Mouse (Mus musculus): ENCODE results near the gene Gm17660. TPM values are rescaled to one million over a fixed set of nuclear protein-coding genes. Genes with fewer than 3 reads are reported as not detected.
A peak's percentile ranks its signal among the peaks of the same experiment; 100 is the strongest.

Gene Gm17660
- polyA plus RNA-seq, 1 experiment from 2014 or later = not detected

- Histone ChIP-seq H3K9ac (ENCODE audit: low read depth, low read length) (peak overlapping the region; percentile 42), H3K9me3 (replicated peaks; ENCODE audit: low read length) (no peaks in the 10 kb centered on the region), H3K4me2 (ENCODE audit: low read length) (peak overlapping the region; percentile 49), H3K27me3 (ENCODE audit: insufficient read depth, low read length) (no peaks in the 10 kb centered on the region), H3K4me3 (replicated peaks; ENCODE audit: low read depth, low read length) (peak overlapping the region; percentile 23), H3K36me3 (ENCODE audit: insufficient read depth, low read length) (no peaks in the 10 kb centered on the region), H3K27ac (peak overlapping the region; percentile 76), H3K4me1 (replicated peaks; ENCODE audit: insufficient read depth, low read length) (peaks cover 24% of the 10 kb centered on the region)
- no peak for TF ChIP-seq CTCF (IDR thresholded peaks at IDR 0.05; ENCODE audit: low read depth)
- ATAC-seq (replicated peaks; ENCODE audit: low FRiP score, low read depth) (no peak), DNase-seq (ENCODE audit: low spot score) (no peak)
- 15% methylated on average over 5 of the region's 5 CpGs for WGBS
These were observed 35.1 kb upstream of the Gm17660 start for GRCm38 (mm10) chr5:104112511-104112910.

GRCm38 (mm10) chr5:104112016-104112415 is 34.6 kb upstream of the Gm17660 start:
- peaks cover 24% of the 10 kb centered on the region for H3K4me1 ChIP-seq (replicated peaks; ENCODE audit: insufficient read depth, low read length)
- peak overlapping the region; percentile 42 for H3K9ac ChIP-seq (ENCODE audit: low read depth, low read length)
- peak overlapping the region; percentile 76 for H3K27ac ChIP-seq
- peak overlapping the region; percentile 23 for H3K4me3 ChIP-seq (replicated peaks; ENCODE audit: low read depth, low read length)
- no peak for TF ChIP-seq CTCF (IDR thresholded peaks at IDR 0.05; ENCODE audit: low read depth)
- ATAC-seq (replicated peaks; ENCODE audit: low FRiP score, low read depth) (no peak), DNase-seq (ENCODE audit: low spot score) (peak; percentile 56)
- no peaks in the 10 kb centered on the region for H3K27me3 ChIP-seq (ENCODE audit: insufficient read depth, low read length)
- WGBS = 8% methylated on average over 9 of the region's 9 CpGs
- peak overlapping the region; percentile 49 for H3K4me2 ChIP-seq (ENCODE audit: low read length)
- no peaks in the 10 kb centered on the region for H3K36me3 ChIP-seq (ENCODE audit: insufficient read depth, low read length)
- no peaks in the 10 kb centered on the region for H3K9me3 ChIP-seq (replicated peaks; ENCODE audit: low read length)

GRCm38 (mm10) chr5:104110171-104110920 is 32.9 kb upstream of the Gm17660 start:
- Histone ChIP-seq H3K4me2 (ENCODE audit: low read length) (peak overlapping the region; percentile 25; the same call in 1 of the 2 replicates), H3K4me3 (replicated peaks; ENCODE audit: low read depth, low read length) (no peak overlapping the region), H3K36me3 (ENCODE audit: insufficient read depth, low read length) (no peaks in the 10 kb centered on the region), H3K27ac (peak overlapping the region; percentile 58), H3K9me3 (replicated peaks; ENCODE audit: low read length) (no peaks in the 10 kb centered on the region), H3K9ac (ENCODE audit: low read depth, low read length) (no peak overlapping the region), H3K4me1 (replicated peaks; ENCODE audit: insufficient read depth, low read length) (peaks cover 24% of the 10 kb centered on the region), H3K27me3 (ENCODE audit: insufficient read depth, low read length) (no peaks in the 10 kb centered on the region)
- 32% methylated on average over 9 of the region's 9 CpGs for WGBS
- TF ChIP-seq CTCF (IDR thresholded peaks at IDR 0.05; ENCODE audit: low read depth) = no peak
- ATAC-seq (replicated peaks; ENCODE audit: low FRiP score, low read depth) (no peak), DNase-seq (ENCODE audit: low spot score) (no peak)

GRCm38 (mm10) chr5:104109516-104109915 is 32.1 kb upstream of the Gm17660 start:
- Histone ChIP-seq H3K27ac (peak overlapping the region; percentile 58), H3K9ac (ENCODE audit: low read depth, low read length) (no peak overlapping the region), H3K4me1 (replicated peaks; ENCODE audit: insufficient read depth, low read length) (peaks cover 24% of the 10 kb centered on the region), H3K36me3 (ENCODE audit: insufficient read depth, low read length) (no peaks in the 10 kb centered on the region), H3K27me3 (ENCODE audit: insufficient read depth, low read length) (no peaks in the 10 kb centered on the region), H3K4me2 (ENCODE audit: low read length) (peak overlapping the region; percentile 17; the same call in 1 of the 2 replicates), H3K4me3 (replicated peaks; ENCODE audit: low read depth, low read length) (no peak overlapping the region), H3K9me3 (replicated peaks; ENCODE audit: low read length) (no peaks in the 10 kb centered on the region)
- peak; percentile 57 for ATAC-seq (replicated peaks; ENCODE audit: low FRiP score, low read depth)
- peak; percentile 80 for DNase-seq (ENCODE audit: low spot score)
- no peak for TF ChIP-seq CTCF (IDR thresholded peaks at IDR 0.05; ENCODE audit: low read depth)
- 19% methylated on average over 3 of the region's 3 CpGs for WGBS

GRCm38 (mm10) chr5:104108879-104109369 is 31.5 kb upstream of the Gm17660 start:
- ATAC-seq (replicated peaks; ENCODE audit: low FRiP score, low read depth) (peak; percentile 58), DNase-seq (ENCODE audit: low spot score) (peak; percentile 57)
- H3K27me3 ChIP-seq (ENCODE audit: insufficient read depth, low read length) = no peaks in the 10 kb centered on the region
- H3K4me2 ChIP-seq (ENCODE audit: low read length) = peak overlapping the region; percentile 17
- no peak for TF ChIP-seq CTCF (IDR thresholded peaks at IDR 0.05; ENCODE audit: low read depth)
- H3K9me3 ChIP-seq (replicated peaks; ENCODE audit: low read length) = no peaks in the 10 kb centered on the region
- 22% methylated on average over 18 of the region's 18 CpGs for WGBS
- no peaks in the 10 kb centered on the region for H3K36me3 ChIP-seq (ENCODE audit: insufficient read depth, low read length)
- peaks cover 24% of the 10 kb centered on the region for H3K4me1 ChIP-seq (replicated peaks; ENCODE audit: insufficient read depth, low read length)
- no peak overlapping the region for H3K9ac ChIP-seq (ENCODE audit: low read depth, low read length)
- H3K27ac ChIP-seq = peak overlapping the region; percentile 58
- no peak overlapping the region for H3K4me3 ChIP-seq (replicated peaks; ENCODE audit: low read depth, low read length)

- no peak for TF ChIP-seq CTCF (IDR thresholded peaks at IDR 0.05; ENCODE audit: low read depth)
- 53% methylated on average over 11 of the region's 11 CpGs for WGBS
- DNase-seq (ENCODE audit: low spot score) = no peak
- Histone ChIP-seq H3K27me3 (ENCODE audit: insufficient read depth, low read length) (no peaks in the 10 kb centered on the region), H3K4me3 (replicated peaks; ENCODE audit: low read depth, low read length) (no peak overlapping the region), H3K9me3 (replicated peaks; ENCODE audit: low read length) (no peaks in the 10 kb centered on the region), H3K27ac (peak overlapping the region; percentile 58), H3K9ac (ENCODE audit: low read depth, low read length) (no peak overlapping the region), H3K4me2 (ENCODE audit: low read length) (peak overlapping the region; percentile 17; the same call in 1 of the 2 replicates), H3K36me3 (ENCODE audit: insufficient read depth, low read length) (no peaks in the 10 kb centered on the region), H3K4me1 (replicated peaks; ENCODE audit: insufficient read depth, low read length) (peaks cover 22% of the 10 kb centered on the region; the same call in 1 of the 2 replicates)
- peak; percentile 41; the same call in 1 of the 2 replicates for ATAC-seq (replicated peaks; ENCODE audit: low FRiP score, low read depth)
These were observed 30.9 kb upstream of the Gm17660 start for GRCm38 (mm10) chr5:104108127-104108875.
